Mouse (Mus musculus): ENCODE measurements around the gene Ncbp3.

The Ncbp3 gene

GRCm38 (mm10) chr11:73047542-73047996, at the start of gene Ncbp3:
TSS of gene Ncbp3 (plus strand) at chr11:73047783.
- in situ Hi-C loops (cut with MseI, MboI): no loop called here

DNA sequence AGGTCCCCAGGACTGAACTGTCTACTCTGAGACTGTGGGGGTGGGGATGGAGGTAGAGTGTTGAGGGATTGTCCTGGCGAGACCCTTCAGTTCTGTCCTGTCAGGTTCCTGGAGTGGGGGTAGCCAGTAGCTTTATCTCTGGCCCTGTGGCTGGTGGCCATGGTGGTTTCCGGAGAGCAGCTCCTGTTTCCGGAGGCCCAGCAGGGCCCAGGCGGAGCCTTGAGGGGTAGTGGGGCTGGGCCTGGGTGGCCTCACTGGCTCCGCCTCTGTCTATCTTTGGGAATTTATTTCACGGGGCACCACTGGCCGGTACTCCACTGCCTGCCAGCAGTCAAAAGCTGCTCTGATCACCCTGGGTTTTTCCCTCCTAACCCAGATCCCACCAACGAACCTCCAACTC, 48.8 kb upstream of the Ncbp3 start, which contains the start of gene P2rx1:
TSS of gene P2rx1 (plus strand) at position 333 of the 400 bp plus-strand sequence.
- in situ Hi-C loops (cut with MseI, MboI): no loop called here

GRCm38 (mm10) chr11:73001029-73001428, 46.6 kb upstream of the Ncbp3 start:
- in situ Hi-C loops (cut with MseI, MboI): loop anchor here (5.0 kb wide), 1 partner anchor 74 kb away; no protein-coding TSS in a partner anchor

DNA sequence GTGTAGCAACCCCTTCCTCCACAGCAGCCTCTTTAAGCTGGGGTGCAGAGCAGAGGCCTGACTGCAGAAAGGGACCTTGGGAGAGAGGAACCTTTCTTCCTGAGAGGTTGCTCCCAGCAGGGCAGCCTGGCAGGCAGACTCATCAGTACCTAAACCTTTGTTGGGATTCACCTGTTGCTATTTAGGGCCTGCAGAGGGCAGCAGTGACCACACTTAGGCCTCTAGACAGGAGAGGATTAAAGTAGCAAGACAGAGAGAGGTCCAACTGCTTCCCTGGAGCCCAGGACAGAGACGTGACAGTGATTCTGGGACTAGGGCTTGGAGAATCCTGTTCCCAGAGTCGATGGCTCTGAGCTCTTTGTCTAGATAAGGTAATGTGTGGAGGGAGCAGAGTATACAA, 41.2 kb upstream of the Ncbp3 start:
- in situ Hi-C loops (cut with MseI, MboI): loop anchor here (5.0 kb wide), 1 partner anchor 36 kb away; no protein-coding TSS in a partner anchor

DNA sequence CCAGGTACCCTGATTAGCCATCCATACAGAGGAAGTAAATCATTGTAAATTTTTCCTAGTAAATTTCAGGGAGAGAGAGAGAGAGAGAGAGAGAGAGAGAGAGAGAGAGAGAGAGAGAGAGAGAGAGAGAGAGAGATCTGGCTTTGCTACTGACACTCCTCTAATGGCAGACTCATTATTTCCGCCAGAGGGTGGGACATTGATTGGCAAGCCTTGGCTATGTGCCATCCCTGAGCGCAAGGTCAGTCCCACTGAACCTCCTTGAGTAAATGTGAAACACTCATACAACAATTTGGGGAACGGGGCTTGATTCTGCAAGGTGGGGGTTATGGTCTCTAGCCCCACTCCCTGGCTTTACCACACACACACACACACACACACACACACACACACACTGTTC, 40.5 kb upstream of the Ncbp3 start:
- in situ Hi-C loops (cut with MseI, MboI): loop anchor here (5.0 kb wide), 1 partner anchor 35 kb away; no protein-coding TSS in a partner anchor

GRCm38 (mm10) chr11:73007698-73008481, 39.7 kb upstream of the Ncbp3 start:
- in situ Hi-C loops (cut with MseI, MboI): loop anchor here (5.0 kb wide), 1 partner anchor 34 kb away; no protein-coding TSS in a partner anchor

DNA sequence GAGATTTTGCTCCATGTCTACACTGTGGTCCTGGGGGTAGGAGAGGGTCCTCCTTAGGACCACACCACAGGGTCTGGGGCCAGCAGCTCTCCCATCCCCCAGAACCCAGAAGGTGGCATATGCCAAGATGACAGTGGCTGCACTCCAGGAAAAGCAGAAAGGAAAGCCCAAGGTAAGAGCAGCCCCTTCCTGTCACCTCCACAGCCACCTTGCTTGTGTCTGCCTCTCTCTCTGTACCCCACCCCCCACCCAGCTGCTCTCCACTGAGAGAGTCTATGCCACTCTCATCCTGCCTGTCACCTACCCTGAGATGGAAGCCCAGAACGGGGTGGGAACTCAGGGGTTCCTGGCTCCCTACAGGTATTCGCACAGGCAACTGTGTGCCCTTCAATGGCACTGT, 38.8 kb upstream of the Ncbp3 start:
- in situ Hi-C loops (cut with MseI, MboI): loop anchor here (5.0 kb wide), 1 partner anchor 33 kb away; no protein-coding TSS in a partner anchor

DNA sequence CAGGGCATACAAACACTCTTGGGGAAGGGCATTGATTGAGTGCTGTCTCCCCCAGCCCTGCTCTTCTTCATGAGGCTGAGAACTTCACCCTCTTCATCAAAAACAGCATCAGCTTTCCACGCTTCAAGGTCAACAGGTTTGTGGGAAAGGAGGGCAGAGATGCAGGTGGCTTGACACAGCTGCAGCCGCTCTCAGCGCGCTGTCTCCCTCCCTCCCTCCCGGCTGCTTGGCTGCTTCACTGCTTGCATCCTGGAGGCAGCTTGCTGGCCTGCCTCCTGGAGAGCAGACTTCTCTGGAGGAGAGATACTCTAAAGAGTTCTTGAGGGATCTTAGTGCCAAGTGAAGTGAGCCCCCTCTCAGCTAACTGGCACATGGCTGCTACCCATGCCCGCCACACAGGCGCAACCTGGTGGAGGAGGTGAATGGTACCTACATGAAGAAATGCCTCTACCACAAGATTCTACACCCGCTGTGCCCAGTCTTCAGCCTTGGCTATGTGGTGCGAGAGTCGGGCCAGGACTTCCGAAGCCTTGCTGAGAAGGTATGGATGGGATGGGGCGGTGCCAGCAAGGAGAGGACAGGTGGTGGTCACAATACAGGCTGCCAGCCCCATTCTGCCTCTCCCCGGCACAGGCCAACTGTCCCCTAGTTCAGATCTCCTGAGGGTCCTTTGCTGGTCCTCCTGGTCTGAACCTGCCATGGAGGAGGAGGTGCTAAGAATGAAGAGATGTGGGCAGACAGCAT, 37.9 kb upstream of the Ncbp3 start:
- in situ Hi-C loops (cut with MseI, MboI): loop anchor here (5.0 kb wide), 1 partner anchor 33 kb away; no protein-coding TSS in a partner anchor

GRCm38 (mm10) chr11:73013981-73014380, 33.6 kb upstream of the Ncbp3 start:
- in situ Hi-C loops (cut with MseI, MboI): no loop called here

GRCm38 (mm10) chr11:73014831-73015344, 32.7 kb upstream of the Ncbp3 start:
- in situ Hi-C loops (cut with MseI, MboI): no loop called here

- in situ Hi-C loops (cut with MseI, MboI): no loop called here
Measured at GRCm38 (mm10) chr11:73015391-73016102, 32.0 kb upstream of the Ncbp3 start.

- in situ Hi-C loops (cut with MseI, MboI): no loop called here
Measured at GRCm38 (mm10) chr11:73016103-73016420, 31.5 kb upstream of the Ncbp3 start.

DNA sequence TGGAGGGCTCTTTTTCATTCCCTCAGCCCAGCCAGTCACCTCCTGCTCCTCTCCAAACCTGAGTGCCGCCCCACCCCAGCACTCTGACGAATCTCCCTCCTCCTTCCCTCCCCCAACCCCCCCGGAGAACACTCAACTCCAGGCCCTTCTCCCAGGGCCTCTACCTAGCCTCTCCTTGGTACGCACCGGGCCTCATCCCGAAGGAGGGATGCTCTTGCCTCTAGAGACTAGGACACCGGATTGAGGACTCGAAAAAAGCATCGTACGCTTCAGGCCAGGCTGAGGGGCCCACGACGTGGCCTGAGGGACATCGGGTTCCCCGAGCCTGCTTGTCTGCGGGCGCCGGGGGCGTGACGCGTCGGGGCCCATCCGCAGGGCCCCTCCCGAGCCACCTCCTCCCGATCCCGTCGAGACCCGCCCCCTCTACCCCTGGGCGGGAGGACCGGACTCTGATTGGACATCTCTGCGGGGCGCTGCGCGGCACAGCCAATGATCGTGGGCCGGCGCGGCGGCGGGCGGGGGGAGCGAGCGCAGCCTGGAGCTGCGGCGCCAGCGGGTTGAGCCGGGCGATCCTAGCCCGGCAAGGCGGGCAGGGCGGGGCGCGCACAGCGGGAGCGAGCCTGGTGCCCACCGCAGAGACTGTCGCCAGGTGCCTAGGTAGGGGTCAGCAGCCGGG, 29.0 kb upstream of the Ncbp3 start, which contains the start of gene Camkk1:
TSS of gene Camkk1 (plus strand) at position 538 of the 676 bp plus-strand sequence.
- in situ Hi-C loops (cut with MseI, MboI): no loop called here

- in situ Hi-C loops (cut with MseI, MboI): no loop called here
Measured at GRCm38 (mm10) chr11:73019147-73019795, 28.3 kb upstream of the Ncbp3 start.

- in situ Hi-C loops (cut with MseI, MboI): no loop called here
Measured at GRCm38 (mm10) chr11:73020953-73021800, 26.4 kb upstream of the Ncbp3 start.

DNA sequence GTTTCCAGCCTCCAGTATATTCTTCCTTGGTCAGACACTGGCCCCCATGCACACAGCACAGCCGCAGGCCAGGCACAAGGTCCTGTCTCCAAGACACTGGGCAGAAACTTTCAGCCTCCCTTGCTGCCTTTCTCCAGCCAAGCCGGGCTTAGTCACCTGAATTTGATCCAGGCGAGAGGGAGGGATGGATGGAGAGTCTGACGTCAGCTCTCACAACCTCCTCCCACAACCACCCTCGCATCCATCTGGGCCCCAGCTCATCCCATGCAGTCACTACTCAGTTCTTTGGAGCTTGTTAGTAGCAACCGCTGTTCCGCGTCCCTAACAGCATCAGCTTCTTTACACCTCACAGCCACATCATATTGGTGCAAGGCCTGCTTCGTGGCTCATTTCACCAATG, 24.5 kb upstream of the Ncbp3 start:
- in situ Hi-C loops (cut with MseI, MboI): no loop called here

- in situ Hi-C loops (cut with MseI, MboI): no loop called here
Measured at GRCm38 (mm10) chr11:73023827-73024226, 23.8 kb upstream of the Ncbp3 start.

DNA sequence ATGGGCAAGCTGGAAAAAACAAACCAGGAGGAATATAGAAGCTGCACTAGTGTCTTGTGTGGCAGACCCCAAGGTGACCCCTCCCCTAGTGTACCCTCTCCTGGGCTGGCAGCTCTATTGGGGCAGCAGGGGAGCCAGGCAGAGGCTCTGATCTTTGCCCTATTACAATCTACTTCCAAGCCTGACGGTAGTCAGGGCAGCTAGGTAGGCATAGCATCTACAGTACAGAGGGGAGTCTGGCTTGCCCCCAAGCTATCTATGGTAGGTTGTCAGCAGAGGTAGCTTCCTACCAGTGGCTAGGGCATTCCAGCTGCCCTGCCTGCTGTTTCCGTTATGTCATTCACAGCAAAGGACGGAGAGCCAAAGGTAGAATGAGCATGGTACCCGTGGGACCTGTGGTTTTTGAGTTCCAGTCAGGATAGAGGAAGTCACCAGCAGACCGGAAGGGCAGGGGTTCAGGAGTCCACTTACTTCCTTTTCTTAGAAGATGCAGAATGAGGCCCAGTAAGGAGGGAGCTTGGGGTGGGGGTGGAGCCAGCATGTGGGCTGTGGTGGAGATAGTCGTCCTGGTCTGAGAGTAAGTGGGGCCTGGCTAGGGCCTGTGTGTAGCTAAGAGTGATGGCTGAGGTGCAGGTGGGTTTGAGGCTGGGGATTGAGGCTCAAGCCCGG, 23.2 kb upstream of the Ncbp3 start:
- in situ Hi-C loops (cut with MseI, MboI): no loop called here

DNA sequence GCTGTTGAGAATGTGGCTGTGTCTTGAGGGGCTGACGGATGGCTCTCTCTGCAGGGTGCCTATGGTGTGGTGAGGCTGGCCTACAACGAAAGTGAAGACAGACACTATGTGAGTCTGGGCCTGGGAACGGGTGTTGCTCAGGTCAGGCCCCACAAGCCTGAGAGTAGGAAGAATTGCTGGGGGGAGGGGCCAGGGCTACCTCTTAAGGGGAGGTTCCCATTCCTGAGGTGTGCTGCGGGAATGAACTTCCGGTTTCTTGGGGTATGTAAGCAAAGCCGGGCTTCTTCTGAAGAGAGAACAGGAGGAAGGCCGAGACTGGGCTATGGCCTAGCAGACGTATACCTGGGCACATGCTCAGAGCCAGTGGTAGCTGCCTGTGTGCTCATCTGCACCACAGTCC, 20.6 kb upstream of the Ncbp3 start:
- in situ Hi-C loops (cut with MseI, MboI): no loop called here

Data from mouse trophoblast stem cell (cell line).